Mouse (Mus musculus): ENCODE results near the gene Ccdc148. TPM values are rescaled to one million over a fixed set of nuclear protein-coding genes. Genes with fewer than 3 reads are reported as not detected.

Ccdc148 gene
- polyA plus RNA-seq, 1 experiment from 2014 or later, result 1.9 TPM

DNA sequence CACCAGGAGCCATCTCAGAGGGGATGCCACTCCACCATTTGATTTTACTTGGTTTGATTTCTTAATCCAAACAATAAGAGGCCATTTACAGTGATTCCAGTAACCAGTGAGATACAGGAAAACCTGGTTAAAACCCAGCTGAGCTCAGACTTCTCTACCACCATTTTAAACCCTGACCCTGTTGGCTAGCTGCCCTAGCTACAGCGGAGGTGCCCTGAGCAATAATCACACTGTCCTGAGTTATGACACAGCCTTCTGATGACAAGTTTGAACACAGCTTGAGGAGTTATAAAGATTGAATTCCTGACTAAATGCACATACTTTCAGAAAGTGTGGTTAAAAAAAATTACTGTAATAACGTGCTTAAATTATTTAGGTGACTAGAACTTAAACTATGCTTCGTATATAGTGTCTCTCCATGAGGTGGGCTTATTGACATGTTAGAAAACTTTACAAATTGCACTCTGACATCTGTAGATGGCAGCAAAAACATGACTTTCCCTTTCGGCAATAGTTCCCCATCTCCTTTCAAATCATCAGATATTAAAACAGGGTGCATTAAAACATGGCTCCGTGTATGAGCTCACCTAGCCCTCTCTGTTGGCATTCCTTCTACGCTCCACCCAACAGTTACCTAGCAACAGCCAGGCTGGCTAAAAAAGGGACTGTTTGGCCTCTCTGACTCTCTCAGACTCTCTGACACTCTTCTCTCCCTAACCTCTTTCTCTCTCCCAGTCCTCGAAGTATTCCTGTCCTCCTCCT lies 330.3 kb downstream of the Ccdc148 start:
- Histone ChIP-seq H3K27ac (peak overlapping the region; percentile 6; the same call in 1 of the 2 replicates), H3K4me2 (ENCODE audit: low read length) (no peak overlapping the region), H3K4me1 (replicated peaks; ENCODE audit: insufficient read depth, low read length) (no peaks in the 10 kb centered on the region), H3K36me3 (ENCODE audit: insufficient read depth, low read length) (no peaks in the 10 kb centered on the region), H3K9ac (ENCODE audit: low read depth, low read length) (no peak overlapping the region), H3K27me3 (ENCODE audit: insufficient read depth, low read length) (no peaks in the 10 kb centered on the region), H3K4me3 (replicated peaks; ENCODE audit: low read depth, low read length) (no peak overlapping the region), H3K9me3 (replicated peaks; ENCODE audit: low read length) (no peaks in the 10 kb centered on the region)
- DNase-seq (ENCODE audit: low spot score), result peak; percentile 58
- peak; percentile 58 for TF ChIP-seq CTCF (IDR thresholded peaks at IDR 0.05; ENCODE audit: low read depth)
- 46% methylated on average over 7 of the region's 7 CpGs for WGBS
- peak; percentile 88 for ATAC-seq (replicated peaks; ENCODE audit: low FRiP score, low read depth)

DNA sequence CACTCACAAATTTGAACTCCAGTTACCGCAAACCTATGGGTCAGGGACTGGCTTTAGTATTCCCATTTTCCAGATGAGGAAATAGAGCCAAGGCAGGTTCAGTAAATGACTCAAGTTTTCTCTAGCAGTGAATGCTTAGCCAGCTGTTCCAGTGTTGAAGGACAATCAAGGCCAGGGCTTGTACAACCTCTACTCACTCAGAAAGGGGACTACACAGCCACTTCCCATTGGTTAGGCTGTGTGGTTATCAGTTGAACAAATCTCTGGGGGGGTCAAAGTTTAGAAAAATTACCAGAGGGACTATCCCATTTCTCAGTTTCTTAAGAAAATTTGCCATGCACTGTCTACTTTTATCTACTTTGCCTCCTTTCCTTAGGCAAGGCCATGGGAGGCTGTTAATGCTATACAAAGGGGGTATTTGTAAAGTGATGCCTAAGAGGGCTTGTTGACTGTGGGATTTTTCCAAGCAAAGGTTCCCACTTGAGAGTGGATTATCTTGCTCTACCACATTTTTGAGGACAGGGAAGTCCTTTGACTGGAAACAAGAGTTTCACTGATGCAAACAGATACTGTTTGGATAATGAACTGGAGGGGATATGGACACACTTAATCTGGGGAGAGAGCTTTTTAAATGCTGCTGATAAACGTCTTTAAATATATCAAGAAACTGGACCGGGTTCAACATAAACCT lies 331.4 kb downstream of the Ccdc148 start:
- H3K27ac ChIP-seq, result peak overlapping the region; percentile 31; the same call in 1 of the 2 replicates
- no peak for ATAC-seq (replicated peaks; ENCODE audit: low FRiP score, low read depth)

DNA sequence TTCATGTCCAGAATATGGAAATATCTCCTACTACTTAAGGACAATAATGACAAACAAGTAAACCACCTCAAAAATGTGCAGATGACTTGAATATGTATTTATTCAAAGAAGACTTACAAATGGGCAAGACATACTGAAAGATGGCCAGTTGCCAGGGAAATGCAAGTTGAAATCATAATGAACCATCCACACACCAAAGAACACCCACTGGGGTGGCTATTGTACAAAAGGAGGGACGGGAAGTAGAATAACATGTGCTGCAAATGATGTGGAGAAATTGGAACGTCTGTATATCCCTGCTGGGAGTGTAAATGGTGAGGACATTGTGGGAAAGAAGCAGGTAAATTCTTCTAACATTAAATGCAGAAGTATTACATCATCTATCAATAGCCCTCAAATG lies 347.5 kb downstream of the Ccdc148 start:
- no peak for TF ChIP-seq CTCF (IDR thresholded peaks at IDR 0.05; ENCODE audit: low read depth)

More for the DNA sequence above, 331.4 kb downstream of the Ccdc148 start:
- no peak overlapping the region for H3K9ac ChIP-seq (ENCODE audit: low read depth, low read length)
- WGBS, result 63% methylated on average over 3 of the region's 3 CpGs
- H3K4me3 ChIP-seq (replicated peaks; ENCODE audit: low read depth, low read length), result no peak overlapping the region
- no peaks in the 10 kb centered on the region for H3K27me3 ChIP-seq (ENCODE audit: insufficient read depth, low read length)
- TF ChIP-seq CTCF (IDR thresholded peaks at IDR 0.05; ENCODE audit: low read depth), result no peak
- H3K4me1 ChIP-seq (replicated peaks; ENCODE audit: insufficient read depth, low read length), result no peaks in the 10 kb centered on the region
- H3K9me3 ChIP-seq (replicated peaks; ENCODE audit: low read length), result no peaks in the 10 kb centered on the region
- DNase-seq (ENCODE audit: low spot score), result no peak
- H3K4me2 ChIP-seq (ENCODE audit: low read length), result no peak overlapping the region
- no peaks in the 10 kb centered on the region for H3K36me3 ChIP-seq (ENCODE audit: insufficient read depth, low read length)

DNA sequence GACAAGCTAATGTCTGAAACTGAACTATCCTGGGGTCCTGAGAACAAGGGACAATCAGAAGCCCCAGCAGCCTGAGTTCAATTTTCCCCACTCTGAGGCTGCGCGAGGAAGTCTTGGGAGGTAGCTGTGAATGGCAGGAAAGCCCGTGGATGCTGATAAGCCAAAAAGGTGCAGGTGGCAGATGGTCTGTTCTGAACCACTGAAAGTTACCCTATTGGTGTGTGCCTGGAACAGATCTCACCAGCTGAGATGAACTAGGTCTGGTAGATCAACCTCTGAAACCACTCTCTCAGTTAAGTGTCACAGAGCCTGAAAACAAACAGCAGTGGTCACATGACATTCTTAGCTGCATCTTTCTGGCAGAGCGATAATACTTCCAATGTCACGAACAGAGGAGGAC lies 360.9 kb downstream of the Ccdc148 start:
- no peak for DNase-seq (ENCODE audit: low spot score)
- Histone ChIP-seq H3K9me3 (replicated peaks; ENCODE audit: low read length) (no peaks in the 10 kb centered on the region), H3K36me3 (ENCODE audit: insufficient read depth, low read length) (no peaks in the 10 kb centered on the region), H3K4me2 (ENCODE audit: low read length) (no peak overlapping the region), H3K27ac (no peak overlapping the region), H3K27me3 (ENCODE audit: insufficient read depth, low read length) (no peaks in the 10 kb centered on the region), H3K4me3 (replicated peaks; ENCODE audit: low read depth, low read length) (no peak overlapping the region), H3K9ac (ENCODE audit: low read depth, low read length) (no peak overlapping the region), H3K4me1 (replicated peaks; ENCODE audit: insufficient read depth, low read length) (no peaks in the 10 kb centered on the region)
- no peak for ATAC-seq (replicated peaks; ENCODE audit: low FRiP score, low read depth)
- 88% methylated on average over 5 of the region's 5 CpGs for WGBS
- no peak for TF ChIP-seq CTCF (IDR thresholded peaks at IDR 0.05; ENCODE audit: low read depth)

More for the DNA sequence above, 347.5 kb downstream of the Ccdc148 start:
- Histone ChIP-seq H3K36me3 (ENCODE audit: insufficient read depth, low read length) (no peaks in the 10 kb centered on the region), H3K4me2 (ENCODE audit: low read length) (no peak overlapping the region), H3K9ac (ENCODE audit: low read depth, low read length) (no peak overlapping the region), H3K27ac (no peak overlapping the region), H3K4me1 (replicated peaks; ENCODE audit: insufficient read depth, low read length) (no peaks in the 10 kb centered on the region), H3K27me3 (ENCODE audit: insufficient read depth, low read length) (no peaks in the 10 kb centered on the region), H3K9me3 (replicated peaks; ENCODE audit: low read length) (no peaks in the 10 kb centered on the region), H3K4me3 (replicated peaks; ENCODE audit: low read depth, low read length) (no peak overlapping the region)
- DNase-seq (ENCODE audit: low spot score), result no peak
- 71% methylated on average over 2 of the region's 2 CpGs for WGBS
- no peak for ATAC-seq (replicated peaks; ENCODE audit: low FRiP score, low read depth)

DNA sequence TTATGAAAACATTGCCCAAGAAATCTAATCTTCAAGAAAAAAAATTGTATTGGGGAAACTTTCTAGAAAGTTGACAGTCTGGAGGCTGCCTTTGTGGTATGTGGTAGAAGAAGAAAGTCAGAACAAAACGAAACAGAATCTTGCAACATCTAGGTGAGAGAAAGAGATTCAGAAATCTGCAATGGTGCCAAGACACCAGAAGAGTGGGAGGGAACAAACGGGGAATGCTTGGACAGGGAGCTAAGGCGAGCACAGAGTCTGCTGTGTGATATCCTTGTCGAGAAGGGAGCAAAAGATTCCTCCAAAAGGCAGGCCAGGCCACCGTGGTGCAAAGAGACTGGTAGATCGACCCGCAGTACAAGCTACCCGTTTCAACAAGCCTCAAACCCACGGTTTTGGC lies 361.4 kb downstream of the Ccdc148 start:
- WGBS, result 83% methylated on average over 9 of the region's 9 CpGs
- Histone ChIP-seq H3K4me3 (replicated peaks; ENCODE audit: low read depth, low read length) (no peak overlapping the region), H3K36me3 (ENCODE audit: insufficient read depth, low read length) (no peaks in the 10 kb centered on the region), H3K9me3 (replicated peaks; ENCODE audit: low read length) (no peaks in the 10 kb centered on the region), H3K27ac (no peak overlapping the region), H3K4me1 (replicated peaks; ENCODE audit: insufficient read depth, low read length) (no peaks in the 10 kb centered on the region), H3K27me3 (ENCODE audit: insufficient read depth, low read length) (no peaks in the 10 kb centered on the region), H3K4me2 (ENCODE audit: low read length) (no peak overlapping the region), H3K9ac (ENCODE audit: low read depth, low read length) (no peak overlapping the region)
- TF ChIP-seq CTCF (IDR thresholded peaks at IDR 0.05; ENCODE audit: low read depth), result no peak
- ATAC-seq (replicated peaks; ENCODE audit: low FRiP score, low read depth), result no peak
- no peak for DNase-seq (ENCODE audit: low spot score)

DNA sequence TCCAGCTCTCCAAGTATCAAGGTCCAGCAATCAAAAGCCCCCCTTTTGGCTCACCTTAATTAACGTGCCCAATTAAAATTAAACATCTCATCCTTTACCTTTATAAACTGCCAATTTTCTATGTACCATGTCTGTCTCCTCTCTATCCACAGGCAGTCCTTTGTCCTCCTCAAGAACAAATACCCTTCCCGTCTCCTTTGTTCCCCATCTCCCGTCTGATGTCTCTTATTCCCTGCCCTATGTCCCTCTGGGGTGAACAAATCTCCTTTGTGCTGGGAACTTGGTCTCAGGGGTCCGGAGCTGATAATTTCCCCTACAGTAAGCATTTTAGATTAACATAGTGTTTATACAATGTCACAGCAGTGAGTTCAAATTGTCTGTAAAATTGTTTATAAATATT lies 363.0 kb downstream of the Ccdc148 start:
- no peak for ATAC-seq (replicated peaks; ENCODE audit: low FRiP score, low read depth)
- Histone ChIP-seq H3K36me3 (ENCODE audit: insufficient read depth, low read length) (no peaks in the 10 kb centered on the region), H3K9me3 (replicated peaks; ENCODE audit: low read length) (no peaks in the 10 kb centered on the region), H3K4me2 (ENCODE audit: low read length) (no peak overlapping the region), H3K27ac (no peak overlapping the region), H3K9ac (ENCODE audit: low read depth, low read length) (no peak overlapping the region), H3K27me3 (ENCODE audit: insufficient read depth, low read length) (no peaks in the 10 kb centered on the region), H3K4me3 (replicated peaks; ENCODE audit: low read depth, low read length) (no peak overlapping the region), H3K4me1 (replicated peaks; ENCODE audit: insufficient read depth, low read length) (no peaks in the 10 kb centered on the region)
- TF ChIP-seq CTCF (IDR thresholded peaks at IDR 0.05; ENCODE audit: low read depth), result no peak
- 88% methylated on average over 4 of the region's 4 CpGs for WGBS
- DNase-seq (ENCODE audit: low spot score), result no peak
